Mouse (Mus musculus): Measurements from ENCODE around the gene Ncor1.
"Not testable (repeated sequence)": the region's sequence is repeated elsewhere in the genome, so short reads cannot be mapped to it uniquely, and the experiment has no call there.

Gene Ncor1

DNA sequence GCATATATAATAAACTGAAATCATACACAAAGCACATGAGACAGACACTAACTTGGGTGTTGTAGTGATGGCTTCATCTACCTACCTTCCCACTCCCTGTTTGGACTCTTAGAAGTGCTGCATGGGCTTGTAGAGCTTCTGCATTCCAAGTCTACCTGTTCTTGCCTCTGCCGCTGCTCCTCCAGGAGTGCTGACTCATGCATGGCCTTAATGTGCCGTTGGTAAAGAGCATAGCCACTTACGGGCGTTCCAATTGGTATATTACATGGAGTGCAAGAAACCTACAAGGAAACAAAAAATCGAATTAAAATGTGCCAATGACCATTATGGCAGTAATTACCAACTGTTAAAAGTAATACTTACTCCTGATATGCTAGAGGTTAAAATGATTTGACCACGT is 91.5 kb downstream of the Ncor1 start:
- DNase-seq (ENCODE audit: low read depth, low spot score): no peak

DNA sequence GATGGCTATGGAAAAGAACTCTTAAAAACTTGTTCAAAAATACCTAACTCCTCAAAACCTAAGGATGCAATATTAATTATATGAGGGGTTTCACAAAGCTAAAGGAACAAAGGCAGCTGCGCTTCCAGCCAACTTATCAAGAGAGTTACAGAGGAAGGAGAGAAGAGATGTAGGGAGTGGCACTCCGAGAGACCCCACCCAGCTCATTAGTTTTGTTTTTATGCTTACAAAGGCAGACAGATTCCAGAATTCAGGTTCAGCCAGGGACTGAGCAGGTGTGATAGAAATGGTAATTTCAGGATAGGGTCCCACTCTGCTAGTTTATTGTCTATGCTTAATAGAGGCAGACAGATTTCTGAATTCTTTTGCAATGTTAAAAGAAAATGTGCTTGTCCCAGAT is 103.1 kb downstream of the Ncor1 start:
- no peak for DNase-seq (ENCODE audit: low read depth, low spot score)

DNA sequence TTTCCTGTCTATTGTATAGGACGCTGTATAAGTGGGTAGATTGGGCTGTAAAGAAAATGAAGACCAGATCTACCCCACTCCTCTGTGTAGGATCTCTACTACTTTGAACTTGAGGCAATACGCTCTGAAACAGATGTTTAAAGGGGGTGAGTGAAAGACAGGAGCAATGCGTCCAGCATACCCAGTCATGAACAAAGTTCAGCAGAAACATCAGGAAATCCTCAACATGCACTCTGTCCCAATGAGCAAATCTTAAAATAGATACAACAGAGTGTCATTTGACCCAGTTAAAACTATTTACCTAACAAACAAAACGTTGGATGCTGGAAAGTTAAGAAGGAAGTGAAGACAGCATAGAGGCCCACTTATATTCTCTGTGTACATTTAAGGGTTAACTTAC is 106.4 kb downstream of the Ncor1 start:
- no peak for DNase-seq (ENCODE audit: low read depth, low spot score)

GRCm38 (mm10) chr11:62343002-62343401 is 115.3 kb downstream of the Ncor1 start:
- no peak for DNase-seq (ENCODE audit: low read depth, low spot score)

GRCm38 (mm10) chr11:62332228-62332627 is 126.1 kb downstream of the Ncor1 start:
- DNase-seq (ENCODE audit: low read depth, low spot score): no peak

DNA sequence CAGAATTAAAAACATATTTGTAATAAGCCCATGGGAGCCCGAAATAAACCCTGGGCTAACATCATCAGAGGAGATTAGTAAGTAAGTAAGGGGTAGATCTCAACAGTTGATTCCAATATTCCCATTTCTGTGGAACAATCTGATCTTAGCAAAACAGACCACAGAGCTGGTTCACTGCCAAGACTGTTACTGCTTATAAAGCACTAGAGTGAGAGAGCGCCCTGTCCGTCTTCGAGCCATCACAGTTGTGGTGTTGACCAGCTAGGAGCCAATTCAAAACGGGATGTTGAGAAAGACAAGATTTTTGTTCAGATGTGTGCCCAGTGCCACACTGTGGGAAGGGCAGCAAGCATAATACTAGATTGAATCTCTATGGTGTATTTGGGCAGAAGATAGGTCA is 127.2 kb downstream of the Ncor1 start:
- no peak for DNase-seq (ENCODE audit: low read depth, low spot score)

- DNase-seq (ENCODE audit: low read depth, low spot score): no peak
Measured at GRCm38 (mm10) chr11:62323659-62324058, 134.7 kb downstream of the Ncor1 start.

GRCm38 (mm10) chr11:62320097-62320496 is 138.2 kb downstream of the Ncor1 start:
- no peak for DNase-seq (ENCODE audit: low read depth, low spot score)

- DNase-seq (ENCODE audit: low read depth, low spot score): peak; percentile 85
Measured at GRCm38 (mm10) chr11:62317746-62318145, 140.6 kb downstream of the Ncor1 start.

DNA sequence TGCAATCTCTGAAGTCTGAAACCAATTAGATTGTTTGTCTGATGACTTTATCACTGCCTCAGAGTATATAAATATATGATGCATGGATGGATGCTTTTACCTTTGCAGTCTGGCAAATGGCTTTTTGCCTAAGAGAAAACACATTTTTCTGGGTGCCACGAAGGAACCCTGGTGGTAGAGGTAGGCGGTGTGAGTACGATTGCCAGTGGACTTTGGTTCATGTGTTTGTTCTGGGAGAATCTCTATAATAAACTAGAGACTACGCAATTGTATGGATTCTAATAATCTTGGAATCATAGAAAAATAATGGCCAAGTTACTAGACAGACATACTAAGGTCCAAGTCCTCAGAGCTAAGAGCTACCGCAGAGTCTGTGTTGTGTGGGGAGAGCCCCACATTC is 143.4 kb downstream of the Ncor1 start:
- no peak for DNase-seq (ENCODE audit: low read depth, low spot score)

GRCm38 (mm10) chr11:62309296-62309695 is 149.0 kb downstream of the Ncor1 start:
- DNase-seq (ENCODE audit: low read depth, low spot score): no peak

- DNase-seq (ENCODE audit: low read depth, low spot score): peak; percentile 85
Measured at GRCm38 (mm10) chr11:62305866-62306265, 152.5 kb downstream of the Ncor1 start.

DNA sequence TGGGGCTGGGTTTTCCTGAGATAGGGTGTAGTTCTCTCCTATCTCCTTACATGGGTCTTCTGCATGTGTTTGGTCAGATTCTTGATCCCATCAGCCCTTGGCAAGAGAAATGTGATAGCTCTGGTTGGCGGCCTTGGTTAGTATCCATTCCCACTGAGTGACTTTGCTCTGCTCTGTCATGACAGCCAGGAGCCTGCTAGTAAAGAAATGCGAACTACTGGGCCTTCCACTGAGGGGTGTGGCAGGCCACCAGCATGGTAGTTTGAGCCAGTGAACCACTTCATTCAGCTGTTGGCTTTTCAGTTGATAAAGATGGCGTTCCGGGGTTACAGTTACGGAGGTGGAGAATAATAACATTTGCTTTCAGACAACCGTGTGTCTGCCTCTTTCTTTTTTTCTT is 159.5 kb downstream of the Ncor1 start:
- DNase-seq (ENCODE audit: low read depth, low spot score): no peak

DNA sequence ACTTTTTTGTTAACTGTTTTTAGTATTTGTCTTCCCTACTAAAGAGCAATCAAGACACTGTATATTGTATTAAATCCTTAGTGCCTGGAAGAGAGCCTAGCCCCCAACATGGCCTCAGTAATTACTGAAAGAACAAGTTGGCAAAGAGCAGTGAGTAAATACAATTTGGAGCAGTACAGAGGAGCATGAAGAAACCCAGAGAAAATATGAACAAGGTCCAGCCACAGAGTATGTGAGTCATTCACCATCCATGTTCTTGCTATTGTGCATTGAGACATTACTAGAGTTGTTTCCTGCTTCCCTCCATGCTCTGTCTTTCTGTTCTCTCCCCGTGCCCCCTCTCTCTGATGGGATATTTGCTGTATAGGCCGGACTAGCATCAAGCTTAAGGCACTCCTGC is 164.2 kb downstream of the Ncor1 start:
- DNase-seq (ENCODE audit: low read depth, low spot score): no peak

- no peak for DNase-seq (ENCODE audit: low read depth, low spot score)
Measured at GRCm38 (mm10) chr11:62287700-62288099, 170.6 kb downstream of the Ncor1 start.

DNA sequence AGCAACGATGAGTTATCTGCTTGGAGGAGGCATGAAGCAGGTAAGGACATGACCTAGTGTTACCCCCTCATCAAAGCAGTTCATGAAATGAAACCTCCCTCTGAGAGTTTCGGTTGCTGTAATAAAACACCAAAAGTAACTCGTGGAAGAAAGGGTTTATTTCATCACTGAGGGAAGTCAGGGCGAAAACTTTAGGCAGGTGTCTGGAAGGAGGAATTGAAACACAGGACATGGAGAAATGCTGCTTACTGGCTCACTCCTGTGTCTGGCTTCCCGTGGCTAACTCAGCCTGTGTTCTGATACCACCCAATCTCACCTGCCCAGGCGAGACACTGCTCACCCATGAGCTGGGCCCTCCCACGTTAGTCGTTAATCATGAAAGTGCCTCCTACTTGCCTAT is 173.3 kb downstream of the Ncor1 start:
- no peak for DNase-seq (ENCODE audit: low read depth, low spot score)

GRCm38 (mm10) chr11:62284020-62284419 is 174.3 kb downstream of the Ncor1 start:
- not testable (repeated sequence) for DNase-seq (ENCODE audit: low read depth, low spot score)

DNA sequence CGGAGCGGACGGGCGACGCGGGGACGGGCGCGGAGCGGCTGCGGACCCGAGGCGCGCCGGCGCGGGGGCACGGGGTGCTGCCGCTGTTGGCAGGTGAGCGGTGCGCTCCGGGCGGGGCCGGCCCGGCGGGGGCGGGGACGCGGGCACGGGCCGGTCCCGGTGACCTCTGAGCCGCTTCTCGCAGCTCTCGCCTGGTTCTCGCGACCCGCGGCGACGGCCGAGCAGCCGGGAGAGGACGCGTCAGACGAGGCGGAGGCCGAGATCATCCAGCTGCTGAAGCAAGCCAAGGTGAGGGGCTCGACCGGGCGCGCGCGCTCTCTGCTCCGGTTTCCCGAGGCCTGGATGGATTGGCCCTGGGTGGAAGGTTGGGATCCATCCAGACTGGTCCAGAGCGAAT is 176.7 kb downstream of the Ncor1 start:
- DNase-seq (ENCODE audit: low read depth, low spot score): no peak

- DNase-seq (ENCODE audit: low read depth, low spot score): peak; percentile 83
Measured at GRCm38 (mm10) chr11:62280675-62281600, 177.4 kb downstream of the Ncor1 start, which contains the start of the genes Zswim7 and Ttc19. Zswim7 (minus strand) TSS chr11:62281375. Ttc19 (plus strand) TSS chr11:62281473.

DNA sequence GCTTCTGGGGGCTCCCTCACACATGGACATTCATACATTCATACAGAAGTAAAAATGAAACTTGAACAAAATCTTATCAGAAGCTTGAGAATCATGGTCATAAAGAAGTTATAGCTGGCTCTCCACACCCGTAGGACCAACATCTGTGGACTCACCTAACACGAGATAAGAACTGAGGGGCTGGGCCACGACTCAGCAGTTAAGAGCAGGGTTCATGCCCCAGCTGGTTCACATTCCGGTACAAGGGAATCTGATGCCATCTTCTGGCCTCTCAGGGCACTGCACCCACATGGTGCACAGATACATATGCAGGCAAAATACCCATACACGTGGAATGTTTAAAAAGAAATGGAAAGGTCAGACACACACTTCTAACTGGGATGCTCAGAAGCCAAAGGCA is 180.3 kb downstream of the Ncor1 start:
- no peak for DNase-seq (ENCODE audit: low read depth, low spot score)

DNA sequence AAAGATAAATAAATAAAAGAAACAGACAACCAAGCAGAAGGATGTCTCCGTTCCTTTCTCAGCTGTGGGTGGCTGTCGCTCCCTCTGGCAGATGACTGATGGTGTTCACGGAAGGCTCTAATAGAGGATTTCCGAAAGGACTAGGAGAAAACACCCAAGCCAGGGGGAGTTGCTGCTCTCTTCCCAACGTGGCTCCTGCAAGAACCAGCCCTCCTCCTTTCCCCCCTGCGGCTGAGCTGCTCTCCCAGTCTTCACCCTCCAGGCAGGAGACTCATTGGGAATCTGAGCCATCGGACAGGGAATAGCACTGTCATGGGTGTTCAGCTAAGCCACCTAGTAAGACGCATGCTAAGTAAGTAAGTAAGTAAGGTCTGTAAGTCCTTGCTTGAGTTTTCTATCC is 181.3 kb downstream of the Ncor1 start:
- DNase-seq (ENCODE audit: low read depth, low spot score): no peak

DNA sequence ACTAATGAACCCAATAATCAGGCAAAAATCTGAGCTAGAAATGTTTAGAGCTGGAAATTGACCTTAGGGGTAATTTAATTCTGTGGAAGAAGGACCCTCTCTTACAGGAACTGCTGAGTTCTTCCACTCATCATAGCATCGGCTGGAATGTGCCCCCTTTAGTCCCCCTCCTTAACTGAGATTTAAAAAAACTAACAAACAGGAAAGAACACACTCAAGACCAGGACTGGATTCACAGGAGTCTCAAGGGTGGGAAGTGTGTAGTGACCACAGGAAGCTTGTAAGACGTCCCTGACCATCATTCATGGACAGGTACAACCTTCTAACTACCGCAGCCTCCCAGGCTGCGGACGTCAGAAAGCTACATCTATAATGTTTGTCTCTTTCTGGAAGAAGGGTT is 187.5 kb downstream of the Ncor1 start:
- DNase-seq (ENCODE audit: low read depth, low spot score): no peak

DNA sequence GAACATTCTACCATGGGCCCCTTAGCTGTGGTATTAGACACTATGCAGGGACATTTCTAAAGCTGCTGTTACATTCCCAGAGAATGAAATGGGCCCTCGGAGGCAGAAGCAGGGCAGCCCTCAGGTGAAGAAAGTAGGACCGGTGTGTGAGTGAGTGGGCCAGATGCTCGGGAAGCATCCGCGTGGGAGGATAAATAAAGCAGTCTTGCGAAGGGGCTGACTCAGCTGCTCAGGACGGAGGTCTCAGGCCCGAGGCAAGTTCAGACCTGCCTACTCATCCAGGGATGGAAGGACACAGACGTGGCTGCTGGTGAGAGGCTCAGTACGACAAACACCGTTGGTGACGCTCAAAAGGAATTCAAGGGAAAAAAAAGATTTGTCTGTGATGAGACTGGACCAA is 189.2 kb downstream of the Ncor1 start:
- DNase-seq (ENCODE audit: low read depth, low spot score): no peak
